Mouse (Mus musculus) thymus, postnatal 14 days (tissue): ENCODE results near the gene Pax8.

Experiments used
- DNase-seq: peaks from one replicate; pipeline ENCODE4 v3.0.0; 2021

The Pax8 gene

DNA sequence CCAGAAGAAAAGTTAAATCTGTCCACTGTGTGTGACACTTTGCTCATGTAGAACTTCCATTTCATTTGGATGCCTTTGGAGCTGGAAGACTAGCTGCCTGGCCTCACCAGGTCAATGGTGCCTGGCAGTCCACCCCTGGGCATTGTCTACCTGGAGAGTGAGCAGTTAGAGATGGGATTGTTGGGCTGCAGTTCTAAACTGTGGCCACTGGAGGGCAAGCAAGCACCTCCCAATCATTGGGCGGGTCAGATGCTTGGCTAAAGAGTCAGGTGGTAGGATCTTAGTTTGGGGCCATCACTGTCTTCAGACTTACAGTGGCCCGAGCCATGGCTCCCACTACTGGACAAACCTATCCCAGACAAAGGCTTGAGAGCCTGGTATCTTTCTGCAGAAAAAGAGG is 66.2 kb downstream of the Pax8 start:
- DNase-seq, result peak; percentile 74

GRCm38 (mm10) chr2:24407701-24408485 is 67.5 kb downstream of the Pax8 start:
- no peak for DNase-seq

- peak; percentile 69 for DNase-seq
Observed at GRCm38 (mm10) chr2:24405345-24406012, 69.9 kb downstream of the Pax8 start.

DNA sequence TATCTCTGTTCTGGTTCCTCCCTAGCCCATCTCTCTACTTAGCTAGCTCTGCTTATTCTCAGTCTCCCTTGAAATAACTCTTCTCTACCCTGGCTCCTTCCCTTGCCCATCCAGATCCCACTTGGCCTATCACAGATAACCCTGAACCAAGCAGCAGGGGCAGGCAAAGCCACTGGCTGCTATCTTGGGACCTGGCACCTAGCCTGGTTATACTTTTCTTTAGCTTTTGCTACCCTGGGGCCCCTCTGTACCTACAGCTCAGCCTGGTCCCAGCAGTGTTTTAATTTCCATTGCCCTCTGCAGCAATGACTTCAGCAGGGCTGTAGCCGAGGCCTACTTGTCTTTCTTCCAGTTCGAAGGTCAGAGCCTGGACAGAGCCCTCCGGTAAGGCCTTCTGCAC is 74.7 kb downstream of the Pax8 start:
- DNase-seq, result no peak

DNA sequence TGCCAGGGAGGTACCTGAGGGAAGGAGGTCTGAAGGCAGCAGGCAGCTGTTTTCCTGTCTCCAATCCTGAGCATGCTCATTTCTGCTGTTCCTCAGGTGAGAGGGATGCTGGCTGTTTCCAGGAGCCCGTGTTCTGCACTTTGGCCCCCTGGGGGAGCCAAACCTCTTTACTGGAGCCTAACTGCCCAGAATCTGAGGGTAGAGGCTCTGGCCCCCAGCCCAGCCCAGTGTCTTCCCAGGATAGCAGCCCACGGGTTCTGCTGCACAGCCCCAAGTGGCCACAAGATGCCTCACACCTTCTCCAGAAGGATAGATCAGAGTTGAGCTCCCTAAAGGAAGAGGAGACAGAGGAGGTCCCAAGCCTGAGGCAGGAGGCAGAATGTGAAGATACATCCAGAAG is 78.3 kb downstream of the Pax8 start:
- DNase-seq, result no peak

GRCm38 (mm10) chr2:24393251-24393650 is 82.1 kb downstream of the Pax8 start:
- no peak for DNase-seq

DNA sequence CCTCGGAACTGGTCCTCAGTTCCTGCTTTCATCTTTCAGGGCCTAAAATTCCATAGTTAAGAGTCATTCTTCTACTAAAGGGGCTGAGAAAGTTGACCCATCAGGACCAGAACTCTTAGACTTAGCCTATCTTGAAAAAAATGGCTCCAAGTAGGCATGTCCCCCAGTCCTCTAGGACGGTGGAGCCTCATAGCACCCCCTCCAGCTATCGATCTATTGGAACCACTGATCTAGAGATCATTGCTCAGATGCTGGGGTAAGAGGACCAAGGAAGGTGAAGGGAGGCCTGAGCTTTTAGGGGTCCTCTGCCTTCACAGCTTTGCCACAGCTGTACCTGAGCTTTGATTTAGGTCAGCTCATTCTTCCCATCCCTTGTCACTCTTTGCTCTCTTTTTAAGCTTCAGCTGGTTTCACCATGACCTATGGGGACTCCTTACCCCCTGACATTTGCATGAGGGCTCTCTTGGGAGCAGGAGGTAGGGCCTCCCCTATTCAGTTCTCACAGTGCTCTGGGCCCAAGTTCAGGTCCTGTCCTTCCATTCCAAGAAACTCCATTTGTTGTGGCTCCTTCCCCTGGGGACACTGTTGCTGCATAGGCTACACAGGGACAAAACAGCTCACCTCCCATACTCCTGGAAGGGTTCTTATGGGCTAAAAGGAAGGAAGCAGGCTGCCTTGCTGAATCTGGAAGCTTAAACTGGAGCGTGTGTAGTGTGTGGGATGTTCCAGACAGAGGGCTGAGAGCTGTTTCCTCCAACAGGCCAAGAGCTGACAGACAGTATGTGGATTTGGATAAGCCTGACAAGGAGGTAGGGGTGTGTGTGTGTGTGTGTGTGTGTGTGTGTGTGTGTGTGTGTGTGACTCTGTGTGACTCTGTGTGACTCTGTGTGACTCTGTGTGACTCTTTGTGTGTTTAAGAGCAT is 87.8 kb downstream of the Pax8 start:
- DNase-seq, result peak; percentile 12

DNA sequence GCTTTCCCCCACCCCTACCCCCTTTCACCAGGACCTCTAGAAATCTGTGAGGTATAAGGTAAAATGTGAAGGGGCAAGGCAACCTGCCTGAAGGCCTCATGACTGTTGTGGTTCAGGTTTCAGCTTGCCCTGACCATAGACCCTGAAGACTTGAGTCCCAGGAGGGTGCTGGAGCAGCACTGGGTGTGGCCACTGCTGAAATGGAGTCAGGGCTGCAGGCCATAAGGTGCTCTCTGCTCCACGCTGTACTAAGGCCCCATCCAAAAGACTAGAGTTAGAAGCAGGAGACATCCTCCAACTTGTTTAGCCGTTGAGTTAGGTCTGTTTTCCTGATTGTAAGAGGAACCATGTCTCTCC is 88.5 kb downstream of the Pax8 start:
- DNase-seq, result peak; percentile 35

- DNase-seq, result peak; percentile 92
Observed at GRCm38 (mm10) chr2:24386158-24386963, 89.0 kb downstream of the Pax8 start.

- DNase-seq, result peak; percentile 95
Observed at GRCm38 (mm10) chr2:24385111-24385961, 90.1 kb downstream of the Pax8 start.

- peak; percentile 22 for DNase-seq
Observed at GRCm38 (mm10) chr2:24384393-24384792, 91.0 kb downstream of the Pax8 start.

DNA sequence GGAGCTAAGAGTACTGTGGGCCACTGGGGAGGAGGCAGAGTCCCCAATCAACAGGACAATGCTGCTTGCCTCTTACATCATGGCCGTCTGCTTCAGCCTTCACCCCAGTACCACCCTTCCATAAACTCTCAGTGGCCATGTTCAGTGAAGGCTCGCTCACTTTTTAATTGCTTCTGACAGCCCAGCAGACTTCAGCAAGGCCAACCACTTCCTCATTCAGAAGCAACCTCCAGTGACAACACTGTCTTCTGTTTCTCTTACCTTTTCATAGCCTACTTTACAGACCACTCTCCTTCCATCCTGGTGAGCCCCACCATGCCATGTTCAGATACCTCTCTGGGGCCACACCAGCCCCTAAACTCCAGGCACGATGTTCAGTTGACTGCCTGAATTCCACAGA is 91.8 kb downstream of the Pax8 start:
- DNase-seq, result no peak

GRCm38 (mm10) chr2:24382456-24383230 is 92.8 kb downstream of the Pax8 start:
- DNase-seq, result peak; percentile 49

GRCm38 (mm10) chr2:24378747-24379450 is 96.5 kb downstream of the Pax8 start:
- DNase-seq, result no peak
